Mouse (Mus musculus): ENCODE data around the gene Trim43c. TPM values are rescaled to one million over a fixed set of nuclear protein-coding genes. Genes with fewer than 3 reads are reported as not detected.
"Not testable (repeated sequence)": the region's sequence is repeated elsewhere in the genome, so short reads cannot be mapped to it uniquely, and the experiment has no call there.

Gene Trim43c
- total RNA-seq (2014; rRNA removed), result not detected in 2 replicates
- not detected in 2 replicates for polyA plus RNA-seq (2015; fragmentation: Nextera tagmentation; extraction: Ambion mirVana)

- not testable (repeated sequence) for H3K9ac ChIP-seq (replicated peaks; ENCODE audit: low read length, poor library complexity, severe bottlenecking); H3K4me3 ChIP-seq (ENCODE audit: low read depth, low read length); H3K27ac ChIP-seq (ENCODE audit: low read depth, low read length); H3K4me2 ChIP-seq (ENCODE audit: low read depth, low read length, poor library complexity, severe bottlenecking); ATAC-seq (ENCODE audit: low FRiP score); H3K9me3 ChIP-seq (ENCODE audit: low read length); H3K4me1 ChIP-seq (ENCODE audit: insufficient read depth, low read length); H3K27me3 ChIP-seq (ENCODE audit: insufficient read depth, low read length); DNase-seq (ENCODE audit: low spot score); H3K36me3 ChIP-seq (ENCODE audit: insufficient read depth, low read length)
- WGBS, result 84% methylated on average over 2 of the region's 2 CpGs
Measured at GRCm38 (mm10) chr9:88838864-88839263, at the start of gene Trim43c. Gene Trim43c, plus strand, starts transcription at chr9:88839164.

DNA sequence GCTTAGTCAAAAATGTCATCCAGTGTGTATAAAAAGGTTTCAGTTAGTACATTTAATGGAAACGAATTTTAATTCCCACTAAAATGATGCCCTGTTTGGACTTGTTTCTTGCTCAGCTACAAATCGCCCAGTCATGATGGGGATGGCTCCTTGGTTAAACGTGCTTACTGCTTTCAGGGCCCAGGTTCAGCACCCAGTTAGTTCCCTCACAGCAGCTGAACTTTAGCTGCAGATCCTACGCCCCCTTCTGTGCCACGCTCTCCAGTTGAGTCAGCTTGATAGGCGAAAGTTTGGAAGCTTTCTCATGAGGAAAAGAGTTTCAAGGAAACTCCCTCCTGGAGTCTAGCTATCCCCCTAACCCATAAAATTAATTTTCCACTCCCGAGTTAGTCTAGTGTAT is 14.1 kb downstream of the Trim43c start:
- not testable (repeated sequence) for DNase-seq (ENCODE audit: low spot score); H3K9me3 ChIP-seq (ENCODE audit: low read length); H3K27me3 ChIP-seq (ENCODE audit: insufficient read depth, low read length); H3K4me1 ChIP-seq (ENCODE audit: insufficient read depth, low read length); H3K4me3 ChIP-seq (ENCODE audit: low read depth, low read length); H3K36me3 ChIP-seq (ENCODE audit: insufficient read depth, low read length); H3K9ac ChIP-seq (replicated peaks; ENCODE audit: low read length, poor library complexity, severe bottlenecking); H3K27ac ChIP-seq (ENCODE audit: low read depth, low read length); H3K4me2 ChIP-seq (ENCODE audit: low read depth, low read length, poor library complexity, severe bottlenecking); ATAC-seq (ENCODE audit: low FRiP score)
- 87% methylated on average over 7 of the region's 7 CpGs for WGBS

GRCm38 (mm10) chr9:88858566-88859492 is 19.9 kb downstream of the Trim43c start:
- not testable (repeated sequence) for H3K36me3 ChIP-seq (ENCODE audit: insufficient read depth, low read length); H3K9ac ChIP-seq (replicated peaks; ENCODE audit: low read length, poor library complexity, severe bottlenecking); H3K9me3 ChIP-seq (ENCODE audit: low read length); H3K4me1 ChIP-seq (ENCODE audit: insufficient read depth, low read length); H3K27me3 ChIP-seq (ENCODE audit: insufficient read depth, low read length); H3K27ac ChIP-seq (ENCODE audit: low read depth, low read length)
- ATAC-seq (ENCODE audit: low FRiP score) (peak; percentile 96), DNase-seq (ENCODE audit: low spot score) (peak; percentile 88)
- WGBS, result 2% methylated on average over 42 of the region's 52 CpGs
- H3K4me3 ChIP-seq (ENCODE audit: low read depth, low read length), result peak overlapping the region; percentile 44
- H3K4me2 ChIP-seq (ENCODE audit: low read depth, low read length, poor library complexity, severe bottlenecking), result peak overlapping the region; percentile 50

Other genes starting within 250 kb of the Trim43c start
- gene Mthfsl, start 118.9 kb upstream of the Trim43c start, total RNA-seq (2014; rRNA removed), result 11.4 and 11.7 TPM in 2 replicates
- gene Mthfsl, start 118.9 kb upstream of the Trim43c start, polyA plus RNA-seq (2015; fragmentation: Nextera tagmentation; extraction: Ambion mirVana), result 46.0 and 48.8 TPM in 2 replicates
- not detected in 2 replicates for gene Bcl2a1d, start 107.2 kb upstream of the Trim43c start, total RNA-seq (2014; rRNA removed)
- not detected in 2 replicates for gene Bcl2a1d, start 107.2 kb upstream of the Trim43c start, polyA plus RNA-seq (2015; fragmentation: Nextera tagmentation; extraction: Ambion mirVana)
- gene Bcl2a1a, start 117.7 kb downstream of the Trim43c start, total RNA-seq (2014; rRNA removed), result not detected in 2 replicates
- gene Bcl2a1a, start 117.7 kb downstream of the Trim43c start, polyA plus RNA-seq (2015; fragmentation: Nextera tagmentation; extraction: Ambion mirVana), result 0.28 TPM in 1 of 2 replicates, not detected in the other